Mouse (Mus musculus) left cerebral cortex, postnatal 25 days (tissue): ENCODE measurements at regions not wholly inside any gene's neighbourhood (a gene's known extent, or its start where the extent isn't known, plus 50 kb on each side); places are given as distances from the start of the nearest gene placed in this dataset.

Source experiments
- DNase-seq, 2 experiments: peaks; one replicate each; pipeline ENCODE4 v3.0.0; 2022; ENCODE audit warnings: low spot score in 2 of 2, mixed read lengths in 1 of 2
- intact Hi-C: fragments of 180-260 bp; cut with DNase I; formaldehyde crosslinking; loops from one replicate; pipeline ENCODE4 v1.15.1; 2025

DNA sequence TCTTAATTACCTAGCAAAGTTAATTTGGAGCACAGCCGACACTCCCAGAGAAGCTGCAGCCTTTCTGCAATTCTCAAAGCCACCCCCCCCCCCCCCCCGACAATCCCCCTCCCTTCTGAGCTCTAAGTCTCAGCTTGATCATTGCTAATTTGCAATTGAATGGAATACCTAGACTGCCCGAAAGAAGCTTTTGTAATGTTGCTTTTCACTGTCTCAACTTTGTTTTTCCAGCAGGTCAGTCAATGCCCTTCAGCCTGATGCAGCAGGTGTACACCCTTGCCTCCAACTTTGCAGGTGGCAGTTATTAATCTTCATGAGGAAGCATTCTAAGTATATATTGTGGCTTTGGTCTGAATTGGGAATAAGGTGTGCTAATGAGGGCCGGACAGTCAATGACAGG lies 1006.6 kb upstream of the Gm8797 start:
- intact Hi-C loops, result no loop called here
- DNase-seq, result no peak

GRCm38 (mm10) chr3:4744611-4745010 lies 1006.0 kb upstream of the Gm8797 start:
- no peak for DNase-seq
- intact Hi-C loops, result no loop called here

- DNase-seq, result no peak
- intact Hi-C loops, result no loop called here
Measured at GRCm38 (mm10) chr3:4756099-4756498, 994.5 kb upstream of the Gm8797 start.

- DNase-seq, result no peak
- intact Hi-C loops, result no loop called here
Measured at GRCm38 (mm10) chr3:4757113-4757512, 993.5 kb upstream of the Gm8797 start.

DNA sequence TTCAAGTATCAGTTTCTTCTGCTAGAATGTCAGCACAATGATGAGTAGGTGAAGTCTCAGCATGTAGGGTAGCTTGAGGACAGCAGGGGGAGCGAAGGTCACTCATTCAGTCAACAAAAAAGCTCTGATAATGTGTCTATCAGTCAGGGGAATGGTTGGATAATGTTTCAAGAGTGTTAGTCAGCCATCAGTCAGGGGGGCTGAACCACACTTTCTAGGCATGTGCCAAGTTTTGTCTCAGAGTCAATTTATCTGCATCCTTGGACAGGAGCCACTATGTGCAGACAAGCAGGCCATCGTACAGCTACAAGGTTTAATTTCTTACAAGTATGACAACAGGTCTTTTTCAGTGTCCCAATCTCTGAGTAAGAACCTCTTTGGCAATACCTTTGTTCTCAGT lies 987.5 kb upstream of the Gm8797 start:
- DNase-seq, result no peak
- intact Hi-C loops, result no loop called here

GRCm38 (mm10) chr3:4776632-4777031 lies 974.0 kb upstream of the Gm8797 start:
- intact Hi-C loops, result no loop called here
- DNase-seq, result no peak

GRCm38 (mm10) chr3:4785160-4785559 lies 965.4 kb upstream of the Gm8797 start:
- intact Hi-C loops, result no loop called here
- no peak for DNase-seq

- intact Hi-C loops, result no loop called here
- DNase-seq, result no peak
Measured at GRCm38 (mm10) chr3:4793141-4793540, 957.5 kb upstream of the Gm8797 start.

DNA sequence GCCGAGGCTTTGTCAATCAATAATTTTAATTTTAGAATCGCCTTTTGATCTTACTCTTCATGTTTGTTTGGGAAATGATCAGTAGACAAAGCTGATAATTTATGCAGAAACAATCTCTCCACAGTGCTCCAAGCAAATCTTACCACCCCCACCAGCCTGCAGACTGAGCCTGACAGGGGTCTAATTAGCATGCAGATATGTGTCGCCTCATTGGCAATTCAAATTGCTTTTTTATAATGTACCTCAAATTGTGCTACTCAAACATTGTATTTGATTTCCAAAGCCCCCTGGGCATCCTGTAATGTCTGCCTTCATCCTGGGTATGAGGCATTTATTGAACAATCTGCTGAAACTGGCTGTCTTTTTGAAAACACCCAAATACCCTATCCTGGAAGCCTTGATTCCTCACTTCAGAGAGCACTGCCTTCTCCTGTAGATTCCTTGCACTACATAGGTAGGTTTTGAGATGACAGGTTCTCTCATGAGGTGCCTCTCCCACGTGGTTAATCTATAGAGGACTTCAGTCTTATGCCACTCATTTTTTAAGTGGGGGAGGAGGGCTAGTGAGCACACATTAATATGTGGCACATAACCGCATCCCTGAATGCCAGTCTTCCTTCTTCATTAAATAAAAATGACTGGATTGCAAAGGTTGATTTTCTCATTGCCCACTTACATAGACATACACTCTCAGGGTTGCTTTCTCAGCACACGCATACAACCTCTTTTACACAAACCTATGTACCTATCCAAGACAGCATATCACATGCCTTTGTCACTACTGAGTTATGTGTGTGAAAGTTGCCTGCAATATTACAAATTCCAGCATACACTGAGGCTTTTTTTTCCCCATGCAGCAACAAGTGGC lies 954.3 kb upstream of the Gm8797 start:
- DNase-seq, result no peak
- intact Hi-C loops, result loop anchor here (5.0 kb wide), 1 partner anchor 426 kb away; no protein-coding TSS in a partner anchor

GRCm38 (mm10) chr3:4796909-4797566 lies 953.6 kb upstream of the Gm8797 start:
- intact Hi-C loops, result loop anchor here (5.0 kb wide), 1 partner anchor 425 kb away; no protein-coding TSS in a partner anchor
- peak; percentile 73 to 74 for DNase-seq

DNA sequence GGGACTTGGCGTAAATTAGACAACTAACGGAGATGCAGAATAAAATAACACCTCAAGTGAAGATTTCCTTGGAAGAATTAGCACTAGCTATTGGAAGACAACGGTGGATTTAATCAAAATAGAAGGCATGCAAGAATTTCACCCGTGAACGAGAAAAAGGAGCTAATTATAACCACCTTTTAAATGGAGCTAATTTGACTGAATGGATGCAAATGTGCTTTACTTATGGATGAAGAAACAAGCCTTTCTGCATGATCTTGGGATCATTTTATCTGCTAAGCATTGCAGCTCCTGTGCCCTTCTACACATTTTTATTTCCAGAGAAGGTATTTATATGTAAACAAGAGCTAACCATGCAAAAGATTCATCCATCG lies 953.1 kb upstream of the Gm8797 start:
- DNase-seq, result peak in 1 of 2 experiments; percentile 14
- intact Hi-C loops, result loop anchor here (5.0 kb wide), 1 partner anchor 425 kb away; no protein-coding TSS in a partner anchor

DNA sequence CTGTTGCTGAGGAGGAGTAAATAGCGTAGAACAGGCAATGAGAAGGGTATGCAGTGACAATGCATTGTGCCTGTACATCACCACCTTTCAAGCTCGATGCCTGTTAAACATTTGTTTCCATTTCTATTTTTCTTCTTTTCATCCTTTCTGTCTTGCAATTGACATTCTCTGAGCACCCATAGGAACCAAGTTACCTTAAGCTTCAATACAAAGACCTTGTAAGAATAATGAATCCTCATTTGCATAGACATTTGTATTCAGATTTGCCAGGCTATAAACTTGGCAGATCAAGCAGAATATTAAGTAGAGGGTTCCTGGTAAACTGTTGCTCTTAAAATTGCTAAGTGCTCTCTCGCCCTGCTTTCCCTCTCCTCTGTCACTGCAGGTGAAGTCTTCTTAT lies 952.2 kb upstream of the Gm8797 start:
- intact Hi-C loops, result loop anchor here (5.0 kb wide), 1 partner anchor 424 kb away; no protein-coding TSS in a partner anchor
- no peak for DNase-seq

DNA sequence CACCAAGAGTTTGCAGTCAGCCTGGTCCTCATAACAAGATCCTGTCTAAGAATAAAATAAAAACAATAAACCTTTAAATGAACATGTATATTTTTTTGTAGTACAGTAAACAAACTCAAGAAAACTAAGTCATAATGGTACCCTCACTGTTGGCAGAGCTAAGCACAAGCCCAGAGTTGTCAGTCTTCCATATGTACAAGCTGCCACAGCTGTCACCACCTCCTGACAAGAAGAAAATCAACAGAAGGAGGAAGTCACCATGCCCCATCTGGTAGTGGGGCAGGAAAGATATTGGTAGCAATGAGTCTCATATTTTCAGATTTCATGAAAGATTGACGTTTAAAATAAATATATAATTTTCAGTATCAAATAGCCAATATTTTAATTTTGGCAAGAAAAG lies 916.1 kb upstream of the Gm8797 start:
- DNase-seq, result no peak
- intact Hi-C loops, result no loop called here

DNA sequence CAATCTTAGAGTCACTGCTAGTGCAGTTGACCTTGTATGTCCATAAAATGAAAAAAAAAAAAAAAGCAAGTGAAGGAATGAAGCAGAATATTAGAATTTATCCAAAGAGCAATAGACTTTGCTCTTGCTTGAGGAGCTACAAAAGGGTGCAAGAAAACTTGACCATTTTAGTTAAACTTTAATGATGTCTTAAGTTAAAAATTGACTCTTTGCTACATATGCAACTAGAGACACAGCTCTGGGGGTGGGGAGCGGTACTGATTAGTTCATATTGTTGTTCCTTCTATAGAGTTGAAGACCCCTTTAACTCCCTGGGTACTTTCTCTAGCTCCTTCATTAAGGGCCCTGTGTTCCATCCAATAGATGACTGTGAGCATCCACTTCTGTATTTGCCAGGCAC lies 915.0 kb upstream of the Gm8797 start:
- intact Hi-C loops, result no loop called here
- no peak for DNase-seq

DNA sequence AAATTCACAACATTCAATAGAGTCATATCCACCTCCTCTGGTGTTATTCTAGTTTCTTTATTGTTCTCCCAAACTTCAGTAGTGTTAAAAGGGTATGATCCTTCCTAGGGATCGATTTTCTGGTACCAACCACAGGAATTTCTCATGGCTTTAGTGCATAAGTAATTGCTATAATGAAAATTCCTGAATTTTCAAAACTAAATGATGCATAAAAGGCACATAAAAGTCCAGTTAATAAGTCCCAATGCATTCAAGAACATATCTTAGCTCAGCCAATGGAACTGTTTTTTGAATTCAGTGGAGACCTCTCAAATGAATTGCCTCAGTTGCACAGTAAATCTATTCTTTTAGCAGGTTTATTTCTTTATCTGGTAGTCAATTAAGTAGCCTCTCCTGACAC lies 913.7 kb upstream of the Gm8797 start:
- DNase-seq, result no peak
- intact Hi-C loops, result no loop called here

DNA sequence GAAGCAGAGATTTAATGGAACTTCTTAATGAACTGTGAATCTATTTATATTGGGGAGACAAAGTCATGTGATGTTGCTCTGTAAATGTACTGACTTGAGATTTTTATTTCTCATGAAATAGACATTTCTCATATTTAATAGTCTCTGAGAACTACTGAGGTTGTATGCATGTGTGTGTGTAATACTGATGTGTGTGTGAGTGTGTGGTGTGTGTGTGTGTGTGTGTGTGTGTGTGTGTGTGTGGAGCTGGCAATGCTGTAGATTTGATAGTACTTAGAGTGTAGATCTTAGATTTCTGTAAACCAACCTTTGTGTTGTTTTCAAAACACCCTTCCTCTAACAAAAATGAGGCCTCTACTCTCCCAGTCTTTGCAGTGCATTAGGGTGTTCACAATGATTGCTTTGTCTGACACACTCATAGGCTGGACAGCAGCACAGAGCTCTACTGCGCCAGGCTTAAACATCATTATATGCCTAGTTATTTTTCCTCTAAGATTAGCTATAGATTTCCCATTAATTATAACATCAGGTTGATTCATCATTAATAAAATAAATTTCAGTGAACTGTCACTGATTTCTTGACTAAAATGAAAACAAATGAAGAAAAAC lies 895.5 kb upstream of the Gm8797 start:
- DNase-seq, result no peak
- intact Hi-C loops, result no loop called here

- DNase-seq, result no peak
- intact Hi-C loops, result no loop called here
Measured at GRCm38 (mm10) chr3:4856571-4856970, 894.0 kb upstream of the Gm8797 start.

DNA sequence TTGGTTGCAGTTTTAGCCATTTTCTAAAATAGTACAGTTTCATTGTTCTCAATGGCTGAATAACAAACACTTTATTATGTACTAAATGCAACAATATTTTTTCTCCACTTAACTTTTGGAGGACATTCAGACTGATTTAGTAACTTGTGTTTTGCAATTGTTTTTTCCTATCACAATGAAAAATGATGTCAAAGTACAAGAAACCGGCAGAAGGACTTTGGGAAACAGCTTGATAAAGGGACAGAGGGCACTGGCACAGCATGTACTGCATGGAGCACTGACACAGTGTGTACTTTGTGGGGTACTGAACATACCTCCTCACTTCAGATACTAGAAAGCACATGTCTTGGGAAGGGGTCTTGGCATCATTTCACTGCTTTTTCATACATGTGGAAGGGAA lies 884.4 kb upstream of the Gm8797 start:
- intact Hi-C loops, result no loop called here
- DNase-seq, result no peak

DNA sequence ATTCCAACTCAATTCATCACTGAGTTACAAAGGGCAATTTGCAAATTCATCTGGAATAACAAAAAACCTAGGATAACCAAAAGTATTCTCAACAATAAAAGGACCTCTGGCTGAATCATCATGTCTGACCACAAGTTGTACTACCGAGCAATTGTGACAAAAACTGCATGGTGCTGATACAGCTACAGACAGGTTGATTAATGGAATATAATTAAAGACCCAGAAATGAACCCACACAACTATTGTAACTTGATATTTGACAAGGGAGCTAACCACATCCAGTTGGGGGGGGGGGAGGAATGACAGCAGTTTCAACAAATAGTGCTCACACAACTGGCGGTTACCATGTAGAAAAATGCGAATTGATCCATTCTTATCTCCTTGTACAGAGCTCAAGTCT lies 864.7 kb upstream of the Gm8797 start:
- intact Hi-C loops, result no loop called here
- DNase-seq, result no peak

GRCm38 (mm10) chr3:4893108-4893507 lies 857.5 kb upstream of the Gm8797 start:
- intact Hi-C loops, result no loop called here
- DNase-seq, result no peak

DNA sequence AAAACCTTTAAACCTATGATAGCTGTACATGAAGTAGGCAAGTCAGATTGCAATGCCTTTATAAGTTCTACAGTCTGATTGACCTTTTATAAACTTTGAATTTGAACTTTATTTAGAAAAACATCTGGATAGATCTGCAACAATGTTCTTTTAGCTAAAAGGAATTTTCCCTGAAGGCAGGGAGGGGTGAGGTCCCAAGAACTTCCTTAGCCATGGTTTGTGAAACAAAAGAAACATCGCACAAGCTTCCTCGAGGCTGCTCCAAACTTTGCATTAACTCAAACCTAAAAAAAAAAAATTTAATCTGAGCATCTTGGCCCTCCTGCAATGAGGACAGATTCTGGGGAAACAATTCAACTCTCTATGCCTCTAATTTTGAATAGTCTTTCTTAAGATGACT lies 854.8 kb upstream of the Gm8797 start:
- intact Hi-C loops, result no loop called here
- DNase-seq, result no peak
